Mouse (Mus musculus) limb, embryonic 13.5 days (tissue): ENCODE data around the gene Gm11562. TPM values are rescaled to one million over a fixed set of nuclear protein-coding genes. Genes with fewer than 3 reads are reported as not detected.
"Not testable (repeated sequence)": the region's sequence is repeated elsewhere in the genome, so short reads cannot be mapped to it uniquely, and the experiment has no call there.

ENCODE experiments used
- ATAC-seq: fragments of 200-750 bp; cut with Nextera tagmentation; 2 replicates; pipeline ENCODE4 v1.8.0; 2017; ENCODE audit warnings: low read depth, moderate number of reproducible peaks, moderate TSS enrichment; ENCODE audit not compliant: low FRiP score
- H3K27ac ChIP-seq: fragments of 300-500 bp; sonication (generic); 2 replicates; pipeline ENCODE4 v1.5.1; 2015; ENCODE audit warnings: inconsistent platforms, mild to moderate bottlenecking, moderate library complexity
- H3K27me3 ChIP-seq: fragments of 300-500 bp; sonication (generic); 2 replicates; pipeline ENCODE4 v1.6.1; 2015; ENCODE audit warnings: mild to moderate bottlenecking, inconsistent platforms
- H3K36me3 ChIP-seq: fragments of 300-500 bp; sonication (generic); 2 replicates; pipeline ENCODE4 v1.6.1; 2015; ENCODE audit warnings: inconsistent platforms, mild to moderate bottlenecking, moderate library complexity
- H3K4me1 ChIP-seq: fragments of 300-500 bp; sonication (generic); 2 replicates; pipeline ENCODE4 v1.6.1; 2015; ENCODE audit warnings: inconsistent platforms
- H3K4me2 ChIP-seq: fragments of 300-500 bp; sonication (generic); replicated peaks from 2 replicates; pipeline ENCODE4 v1.6.1; 2015; ENCODE audit warnings: inconsistent platforms, mild to moderate bottlenecking, moderate library complexity
- H3K4me3 ChIP-seq: fragments of 300-500 bp; sonication (generic); 2 replicates; pipeline ENCODE4 v1.5.1; 2015; ENCODE audit warnings: moderate library complexity, mild to moderate bottlenecking, inconsistent platforms
- H3K9ac ChIP-seq: fragments of 300-500 bp; sonication (generic); 2 replicates; pipeline ENCODE4 v1.6.1; 2015; ENCODE audit warnings: mild to moderate bottlenecking, inconsistent platforms
- H3K9me3 ChIP-seq: fragments of 300-500 bp; sonication (generic); 2 replicates; pipeline ENCODE4 v1.6.1; 2016; ENCODE audit warnings: inconsistent platforms
- WGBS: fragments of 180-500 bp; shearing (Covaris S2); methylation state at CpG from one replicate; pipeline ENCODE4 v1.1.7; 2015; 5-methylcytosine and 5-hydroxymethylcytosine counted together
- polyA plus RNA-seq: library from polyadenylated mRNA; unstranded; fragments of >200 nt; fragmentation: Nextera tagmentation; extraction: Ambion mirVana; gene quantifications from 2 replicates; pipeline ENCODE4 v1.2.1, GENCODE M21; 2015

Gene Gm11562
- not detected in 2 replicates for polyA plus RNA-seq

GRCm38 (mm10) chr11:99620335-99620734 lies at the start of gene Gm11562:
TSS of gene Gm11562 (minus strand) at chr11:99620435.
- no peaks in the 10 kb centered on the region for H3K4me1 ChIP-seq
- no peak within 1 kb of the TSS for H3K9ac ChIP-seq
- no peak within 1 kb of the TSS for H3K4me3 ChIP-seq
- no peaks in the 10 kb centered on the region for H3K27me3 ChIP-seq
- 78% methylated on average over 2 of the region's 2 CpGs for WGBS
- no peak within 1 kb of the TSS for H3K4me2 ChIP-seq
- ATAC-seq = no peak
- H3K9me3 ChIP-seq = no peaks in the 10 kb centered on the region
- no peak within 1 kb of the TSS for H3K27ac ChIP-seq
- no peaks in the 10 kb centered on the region for H3K36me3 ChIP-seq

- Histone ChIP-seq H3K27ac (no peak within 1 kb of the TSS), H3K36me3 (no peaks in the 10 kb centered on the region), H3K9ac (no peak within 1 kb of the TSS), H3K9me3 (no peaks in the 10 kb centered on the region), H3K27me3 (no peaks in the 10 kb centered on the region), H3K4me1 (no peaks in the 10 kb centered on the region), H3K4me3 (no peak within 1 kb of the TSS), H3K4me2 (no peak within 1 kb of the TSS)
- no peak for ATAC-seq
Measured at GRCm38 (mm10) chr11:99665860-99666259, 45.6 kb upstream of the Gm11562 start, which contains the start of gene Krtap4-6. TSS of gene Krtap4-6 (minus strand) at chr11:99665960.

GRCm38 (mm10) chr11:99662802-99663201 lies 42.6 kb upstream of the Gm11562 start:
- no peaks in the 10 kb centered on the region for H3K4me1 ChIP-seq
- ATAC-seq = no peak
- H3K9me3 ChIP-seq = no peaks in the 10 kb centered on the region
- 81% methylated on average over 10 of the region's 10 CpGs for WGBS
- no peak overlapping the region for H3K4me3 ChIP-seq
- no peak overlapping the region for H3K4me2 ChIP-seq
- H3K27me3 ChIP-seq = no peaks in the 10 kb centered on the region; the same call in 1 of the 2 replicates
- H3K9ac ChIP-seq = no peak overlapping the region
- H3K27ac ChIP-seq = no peak overlapping the region
- no peaks in the 10 kb centered on the region for H3K36me3 ChIP-seq

GRCm38 (mm10) chr11:99659256-99659655 lies 39.0 kb upstream of the Gm11562 start:
- no peak overlapping the region for H3K9ac ChIP-seq
- H3K36me3 ChIP-seq = no peaks in the 10 kb centered on the region
- ATAC-seq = no peak
- no peak overlapping the region for H3K4me2 ChIP-seq
- no peak overlapping the region for H3K27ac ChIP-seq
- no peak overlapping the region for H3K4me3 ChIP-seq
- no peaks in the 10 kb centered on the region for H3K4me1 ChIP-seq
- H3K27me3 ChIP-seq = no peaks in the 10 kb centered on the region; the same call in 1 of the 2 replicates
- no peaks in the 10 kb centered on the region for H3K9me3 ChIP-seq
- 77% methylated on average over 4 of the region's 4 CpGs for WGBS

GRCm38 (mm10) chr11:99658467-99659010 lies 38.3 kb upstream of the Gm11562 start, which contains the start of gene Gm11563:
TSS of gene Gm11563 (minus strand) at chr11:99658960.
- 61% methylated on average over 10 of the region's 10 CpGs for WGBS

GRCm38 (mm10) chr11:99657051-99657450 lies 36.8 kb upstream of the Gm11562 start:
- H3K27me3 ChIP-seq = no peaks in the 10 kb centered on the region; the same call in 1 of the 2 replicates
- H3K4me3 ChIP-seq = no peak overlapping the region
- no peak overlapping the region for H3K4me2 ChIP-seq
- no peaks in the 10 kb centered on the region for H3K36me3 ChIP-seq
- 46% methylated on average over 5 of the region's 5 CpGs for WGBS
- no peak for ATAC-seq
- no peaks in the 10 kb centered on the region for H3K4me1 ChIP-seq
- no peak overlapping the region for H3K9ac ChIP-seq
- H3K27ac ChIP-seq = no peak overlapping the region
- no peaks in the 10 kb centered on the region for H3K9me3 ChIP-seq

More at GRCm38 (mm10) chr11:99658467-99659010, 38.3 kb upstream of the Gm11562 start, which contains the start of gene Gm11563:
- not testable (repeated sequence) for H3K9me3 ChIP-seq, H3K4me3 ChIP-seq, H3K4me2 ChIP-seq, H3K27me3 ChIP-seq, H3K36me3 ChIP-seq, H3K27ac ChIP-seq, ATAC-seq, H3K4me1 ChIP-seq, H3K9ac ChIP-seq

- H3K4me3 ChIP-seq = no peak within 1 kb of the TSS
- no peaks in the 10 kb centered on the region for H3K4me1 ChIP-seq
- no peaks in the 10 kb centered on the region for H3K36me3 ChIP-seq
- no peak for ATAC-seq
- no peaks in the 10 kb centered on the region for H3K27me3 ChIP-seq
- WGBS = 89% methylated on average over 2 of the region's 2 CpGs
- H3K4me2 ChIP-seq = no peak within 1 kb of the TSS
- no peaks in the 10 kb centered on the region for H3K9me3 ChIP-seq
- H3K9ac ChIP-seq = no peak within 1 kb of the TSS
- H3K27ac ChIP-seq = no peak within 1 kb of the TSS
Measured at GRCm38 (mm10) chr11:99650136-99650535, 29.9 kb upstream of the Gm11562 start, which contains the start of gene Gm11555. TSS of gene Gm11555 (minus strand) at chr11:99650236.

- no peaks in the 10 kb centered on the region for H3K9me3 ChIP-seq
- 78% methylated on average over 15 of the region's 15 CpGs for WGBS
- no peak for ATAC-seq
- H3K4me2 ChIP-seq = no peak overlapping the region
- H3K4me1 ChIP-seq = no peaks in the 10 kb centered on the region
- H3K36me3 ChIP-seq = no peaks in the 10 kb centered on the region
- no peak overlapping the region for H3K4me3 ChIP-seq
- no peaks in the 10 kb centered on the region; the same call in 1 of the 2 replicates for H3K27me3 ChIP-seq
- no peak overlapping the region for H3K9ac ChIP-seq
- no peak overlapping the region for H3K27ac ChIP-seq
Measured at GRCm38 (mm10) chr11:99646444-99646843, 26.2 kb upstream of the Gm11562 start.

- no peak overlapping the region for H3K9ac ChIP-seq
- H3K27me3 ChIP-seq = no peaks in the 10 kb centered on the region; the same call in 1 of the 2 replicates
- 62% methylated on average over 3 of the region's 3 CpGs for WGBS
- no peak for ATAC-seq
- no peaks in the 10 kb centered on the region for H3K9me3 ChIP-seq
- H3K36me3 ChIP-seq = no peaks in the 10 kb centered on the region
- 0 out of 2 replicates have a peak, but pooled peaks cover 4% of the 10 kb centered on the region for H3K4me1 ChIP-seq
- H3K4me3 ChIP-seq = no peak overlapping the region
- no peak overlapping the region for H3K4me2 ChIP-seq
- no peak overlapping the region for H3K27ac ChIP-seq
Measured at GRCm38 (mm10) chr11:99644351-99644750, 24.1 kb upstream of the Gm11562 start.

- H3K36me3 ChIP-seq, H3K9ac ChIP-seq, H3K9me3 ChIP-seq, H3K27ac ChIP-seq, H3K4me2 ChIP-seq, H3K27me3 ChIP-seq, H3K4me3 ChIP-seq, H3K4me1 ChIP-seq, ATAC-seq: not testable (repeated sequence)
- 75% methylated on average over 9 of the region's 9 CpGs for WGBS
Measured at GRCm38 (mm10) chr11:99643635-99644139, 23.5 kb upstream of the Gm11562 start, which contains the start of gene Krtap4-7. TSS of gene Krtap4-7 (minus strand) at chr11:99644089.

- no peak overlapping the region for H3K4me3 ChIP-seq
- H3K27me3 ChIP-seq = no peaks in the 10 kb centered on the region; the same call in 1 of the 2 replicates
- no peak overlapping the region for H3K9ac ChIP-seq
- WGBS = 5% methylated on average over 1 of the region's 1 CpGs
- no peaks in the 10 kb centered on the region for H3K36me3 ChIP-seq
- H3K27ac ChIP-seq = no peak overlapping the region
- ATAC-seq = no peak
- H3K4me1 ChIP-seq = 0 out of 2 replicates have a peak, but pooled peaks cover 4% of the 10 kb centered on the region
- H3K4me2 ChIP-seq = no peak overlapping the region
- H3K9me3 ChIP-seq = no peaks in the 10 kb centered on the region
Measured at GRCm38 (mm10) chr11:99640926-99641325, 20.7 kb upstream of the Gm11562 start.

GRCm38 (mm10) chr11:99637086-99637485 lies 16.9 kb upstream of the Gm11562 start:
- no peak overlapping the region for H3K4me2 ChIP-seq
- no peak overlapping the region for H3K4me3 ChIP-seq
- no peaks in the 10 kb centered on the region for H3K9me3 ChIP-seq
- no peaks in the 10 kb centered on the region for H3K36me3 ChIP-seq
- no peak overlapping the region for H3K27ac ChIP-seq
- ATAC-seq = no peak
- 0 out of 2 replicates have a peak, but pooled peaks cover 4% of the 10 kb centered on the region for H3K4me1 ChIP-seq
- 59% methylated on average over 1 of the region's 1 CpGs for WGBS
- H3K27me3 ChIP-seq = 0 out of 2 replicates have a peak, but pooled peaks cover 2% of the 10 kb centered on the region
- H3K9ac ChIP-seq = no peak overlapping the region
